ENCODE assay signal across 17 mouse cellular contexts in the genomic region with DNA sequence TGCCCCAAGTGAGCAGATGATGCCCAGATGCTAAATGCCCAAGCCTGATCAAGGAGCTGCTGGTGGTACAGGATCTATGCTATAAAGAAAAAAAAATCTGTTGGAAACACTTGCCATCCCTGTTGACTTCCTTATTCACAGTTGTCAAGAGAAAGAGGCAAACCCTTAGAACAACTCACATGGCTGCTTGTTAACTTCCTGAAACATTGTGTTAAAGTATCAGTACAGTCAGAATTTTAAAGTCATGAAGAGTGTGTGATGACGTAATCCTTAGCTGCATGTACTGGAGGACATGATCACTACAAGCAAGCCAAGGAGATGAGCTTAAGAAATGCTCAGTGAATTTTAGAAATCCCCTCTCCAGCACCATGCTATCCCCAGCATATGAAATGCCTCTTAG.
"Had no signal": no experiment of that assay in that cellular context is flagged by ENCODE, and none has a peak within 500 bp of the region (broad histone marks: within the 10 kb centered on the region; RNA-seq: fewer than 3 reads in every experiment).

No protein-coding gene starts in this region.

- H3K27me3 ChIP-seq: limb, embryonic 15.5 days; neural tube, embryonic 12.5 days had no signal

- H3K4me2 ChIP-seq: limb, embryonic 15.5 days; lung, embryonic 14.5 days; neural tube, embryonic 12.5 days had no signal

- H3K4me3 ChIP-seq: limb, embryonic 15.5 days; midbrain, embryonic 10.5 days; neural tube, embryonic 12.5 days had no signal

- DNase-seq: kidney, adult 11 months; kidney, adult 9 months; kidney, postnatal 36 days; layer of hippocampus, adult 9-11 months; layer of hippocampus, postnatal 36 days; lung, postnatal 14 days; midbrain, embryonic 14.5 days; retina, postnatal 1 day; right cerebral cortex, postnatal 4 days; spleen, adult 18-20 months; thymus, adult 18-20 months; thymus, postnatal 25 days had no signal

- H3K9ac ChIP-seq: limb, embryonic 15.5 days; lung, embryonic 14.5 days; neural tube, embryonic 12.5 days had no signal

- H3K9me3 ChIP-seq: limb, embryonic 15.5 days; midbrain, embryonic 10.5 days; neural tube, embryonic 12.5 days had no signal

- H3K27ac ChIP-seq: kidney, postnatal 0 days; limb, embryonic 15.5 days; midbrain, embryonic 10.5 days; neural tube, embryonic 12.5 days had no signal

- H3K4me1 ChIP-seq: limb, embryonic 15.5 days; midbrain, embryonic 10.5 days; neural tube, embryonic 12.5 days had no signal
